Mouse (Mus musculus): ENCODE measurements at regions not wholly inside any gene's neighbourhood (a gene's known extent, or its start where the extent isn't known, plus 50 kb on each side); places are given as distances from the start of the nearest gene placed in this dataset.
"Not testable (repeated sequence)": the region's sequence is repeated elsewhere in the genome, so short reads cannot be mapped to it uniquely, and the experiment has no call there.

DNA sequence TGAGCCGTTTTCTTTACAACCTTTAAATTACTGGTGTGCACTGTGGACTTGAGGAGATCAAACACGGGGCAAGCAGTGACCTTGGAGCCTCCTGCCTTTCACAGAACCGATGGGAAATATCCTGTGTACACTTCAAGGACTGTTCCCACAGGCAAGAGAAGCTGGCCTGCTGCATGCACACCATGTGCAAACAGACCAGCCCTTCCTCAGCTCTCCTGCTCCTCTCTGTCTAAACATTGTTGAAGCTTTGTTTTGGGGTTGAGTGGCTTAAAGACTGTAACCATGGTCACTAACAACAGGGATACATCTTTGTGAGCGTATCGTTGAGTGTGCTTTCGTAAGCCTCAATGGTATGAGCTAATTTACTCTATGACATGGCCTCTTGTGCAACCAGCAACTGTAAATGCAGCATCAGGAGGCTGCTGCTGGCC, 50.2 kb upstream of the Agps start:
- no peak for DNase-seq (ENCODE audit: low read depth, low spot score)

DNA sequence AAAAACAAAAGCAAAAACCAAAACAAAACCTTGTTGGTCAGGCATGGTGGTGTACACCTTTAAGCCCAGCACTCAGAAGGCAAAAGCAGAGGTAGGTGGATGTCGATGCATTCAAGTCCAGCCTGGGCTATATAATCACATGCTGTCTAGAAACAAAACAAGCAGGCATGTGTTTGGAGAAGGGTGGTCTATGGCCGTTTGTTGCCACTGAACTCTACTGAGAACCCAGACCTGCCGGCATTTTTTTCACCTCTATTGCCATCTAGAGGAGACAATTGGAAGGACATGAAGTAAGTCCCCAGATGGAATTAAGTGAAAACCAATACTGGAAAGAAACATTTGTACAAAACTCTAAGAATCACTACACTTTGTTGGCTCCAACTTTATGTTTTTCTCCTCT, 50.9 kb upstream of the Agps start:
- peak; percentile 49 for DNase-seq (ENCODE audit: low read depth, low spot score)

DNA sequence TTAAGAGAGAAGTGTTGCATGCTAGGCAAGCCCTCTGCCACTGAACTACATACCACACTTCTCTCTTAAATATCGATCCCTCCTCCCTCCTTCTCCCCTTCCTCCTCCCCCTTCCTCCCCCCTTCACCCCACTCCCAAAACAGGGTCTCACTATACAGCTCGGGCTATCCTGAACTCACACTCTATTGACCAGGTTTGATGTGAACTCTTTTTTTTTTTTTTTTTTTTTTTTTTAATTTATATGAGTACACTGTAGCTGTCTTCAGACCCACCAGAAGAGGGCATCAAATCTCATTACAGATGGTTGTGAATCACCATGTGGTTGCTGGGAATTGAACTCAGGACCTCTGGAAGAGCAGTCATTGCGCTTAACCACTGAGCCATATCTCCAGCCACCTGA, 53.3 kb upstream of the Agps start:
- not testable (repeated sequence) for DNase-seq (ENCODE audit: low read depth, low spot score)

DNA sequence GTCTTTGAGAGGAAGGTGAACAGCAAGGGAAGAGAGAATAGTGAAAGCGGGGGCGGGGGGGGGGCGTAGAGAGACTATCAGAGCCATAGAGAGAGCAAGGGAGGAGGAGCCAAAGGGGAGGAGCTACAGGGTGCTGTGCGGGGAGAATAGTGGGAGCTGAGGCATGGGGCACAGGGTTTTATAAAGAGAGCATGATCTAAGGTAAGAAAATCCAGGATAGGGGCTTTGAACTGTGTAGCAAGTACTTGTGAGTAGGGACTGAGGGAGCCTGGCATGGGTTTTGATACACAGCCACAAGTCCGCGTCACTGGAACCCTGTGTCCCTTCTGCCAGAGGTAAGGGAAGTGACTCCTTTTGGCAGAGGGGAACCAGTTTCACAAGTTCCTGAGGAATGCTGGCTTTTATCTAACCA, 54.9 kb upstream of the Agps start:
- DNase-seq (ENCODE audit: low read depth, low spot score) = no peak

DNA sequence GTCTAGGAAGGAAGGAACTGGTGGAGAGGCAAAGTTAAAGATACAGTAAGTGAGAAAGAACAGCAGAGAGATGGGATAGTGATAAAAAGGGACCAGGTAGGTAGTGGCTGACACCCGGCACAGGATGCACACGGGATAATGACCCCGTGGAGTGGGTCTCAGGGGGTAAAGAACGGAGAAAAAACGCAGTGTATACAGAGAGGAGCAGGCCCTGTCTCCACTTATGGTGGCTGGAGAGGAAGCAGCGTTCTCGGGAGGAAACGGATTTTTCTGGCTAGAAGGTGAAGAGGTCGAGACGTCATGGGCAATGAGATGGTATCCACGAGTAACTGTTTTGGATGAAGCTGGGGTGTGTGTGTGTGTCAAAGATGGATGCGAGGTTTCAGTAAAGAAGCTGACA, 55.4 kb upstream of the Agps start:
- no peak for DNase-seq (ENCODE audit: low read depth, low spot score)

DNA sequence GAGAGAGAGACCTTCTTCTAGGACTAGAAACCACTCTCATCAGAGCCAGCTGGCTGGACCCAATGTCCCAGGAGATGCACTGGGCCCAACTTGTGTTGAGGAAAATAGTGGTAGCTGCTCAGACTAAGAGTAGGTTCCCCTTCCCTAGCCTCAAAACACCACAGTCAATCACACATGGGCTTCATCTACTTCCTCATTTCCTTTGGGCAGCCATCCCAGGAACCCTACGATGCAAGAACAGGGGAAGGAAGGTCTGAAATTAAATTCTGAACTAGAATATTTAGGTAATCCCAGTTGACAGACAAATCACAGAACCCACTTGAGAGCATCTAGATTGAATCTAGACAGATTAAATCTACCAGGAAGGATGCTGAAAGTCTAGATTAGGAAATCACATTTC, 56.8 kb upstream of the Agps start:
- DNase-seq (ENCODE audit: low read depth, low spot score) = no peak

DNA sequence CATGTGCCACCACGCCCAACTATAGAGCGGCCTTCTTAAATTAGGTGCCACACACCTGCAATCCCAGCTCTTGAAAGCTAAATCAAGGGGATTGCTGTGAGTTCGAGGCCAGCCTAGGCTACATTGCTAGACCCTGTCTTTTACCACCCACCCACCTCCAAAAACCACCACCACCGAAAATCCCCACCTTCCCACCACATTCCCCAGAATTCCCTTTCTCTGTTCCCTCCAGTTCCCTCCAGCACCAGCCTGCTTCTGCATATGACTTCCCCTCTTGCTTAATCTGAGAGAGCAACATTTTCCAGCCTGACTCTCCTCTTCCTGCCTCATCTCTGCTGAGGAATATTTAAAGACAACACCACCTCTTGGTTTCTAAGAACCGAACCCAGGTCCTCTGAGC, 58.5 kb upstream of the Agps start:
- DNase-seq (ENCODE audit: low read depth, low spot score) = no peak

DNA sequence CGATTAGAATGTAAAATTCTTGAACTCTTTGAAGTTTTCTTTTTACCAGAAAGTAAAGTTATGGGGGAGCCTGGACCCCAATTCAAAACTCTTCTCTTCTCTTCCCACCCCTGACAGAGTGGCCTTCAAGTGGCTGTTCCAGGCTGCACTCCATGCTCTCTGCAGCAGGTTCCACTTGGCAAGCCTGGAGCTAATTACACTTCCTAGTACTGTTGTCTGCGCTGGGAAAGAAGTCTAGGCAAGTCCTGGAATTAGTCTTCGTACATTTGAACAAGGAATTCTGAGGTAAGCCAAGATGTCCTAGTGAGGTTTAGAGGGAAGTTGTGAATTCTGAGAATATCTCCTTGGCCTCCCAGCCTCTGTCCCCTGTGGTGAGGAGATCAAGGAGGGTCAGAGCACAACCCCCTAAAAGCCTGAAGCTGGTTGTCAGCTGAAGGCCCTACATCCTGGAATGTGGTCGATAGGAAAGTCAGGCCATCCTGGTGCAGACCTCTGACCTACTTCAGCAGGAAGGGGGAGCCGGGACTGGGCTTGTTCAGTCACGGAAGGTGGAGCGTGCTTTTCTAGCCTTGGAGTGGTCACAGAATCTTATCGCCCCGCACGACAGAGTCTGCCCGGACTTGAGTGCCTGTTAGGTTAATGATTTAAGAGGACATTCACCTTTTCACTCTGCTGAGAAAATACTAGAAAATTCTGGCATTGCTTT, 59.6 kb upstream of the Agps start:
- DNase-seq (ENCODE audit: low read depth, low spot score) = no peak

DNA sequence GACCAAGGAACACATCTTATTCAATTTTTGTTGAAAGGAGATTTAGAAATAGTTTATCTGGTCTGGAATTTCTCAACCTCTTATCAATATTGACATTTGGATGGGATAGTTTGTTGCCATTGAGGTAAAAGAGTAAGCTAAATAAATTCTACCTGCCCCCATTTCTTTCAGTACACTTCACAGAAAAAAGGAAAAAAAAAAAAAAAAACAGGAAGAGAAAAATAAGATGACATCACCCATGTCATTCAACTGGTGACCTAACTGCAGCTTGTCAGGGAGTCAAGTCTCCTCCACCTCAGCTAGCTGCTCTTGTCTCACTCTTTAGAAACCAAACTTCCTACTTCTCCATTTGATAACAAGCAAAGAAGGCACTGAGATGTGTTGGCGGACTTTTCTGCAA, 61.3 kb upstream of the Agps start:
- DNase-seq (ENCODE audit: low read depth, low spot score) = no peak

DNA sequence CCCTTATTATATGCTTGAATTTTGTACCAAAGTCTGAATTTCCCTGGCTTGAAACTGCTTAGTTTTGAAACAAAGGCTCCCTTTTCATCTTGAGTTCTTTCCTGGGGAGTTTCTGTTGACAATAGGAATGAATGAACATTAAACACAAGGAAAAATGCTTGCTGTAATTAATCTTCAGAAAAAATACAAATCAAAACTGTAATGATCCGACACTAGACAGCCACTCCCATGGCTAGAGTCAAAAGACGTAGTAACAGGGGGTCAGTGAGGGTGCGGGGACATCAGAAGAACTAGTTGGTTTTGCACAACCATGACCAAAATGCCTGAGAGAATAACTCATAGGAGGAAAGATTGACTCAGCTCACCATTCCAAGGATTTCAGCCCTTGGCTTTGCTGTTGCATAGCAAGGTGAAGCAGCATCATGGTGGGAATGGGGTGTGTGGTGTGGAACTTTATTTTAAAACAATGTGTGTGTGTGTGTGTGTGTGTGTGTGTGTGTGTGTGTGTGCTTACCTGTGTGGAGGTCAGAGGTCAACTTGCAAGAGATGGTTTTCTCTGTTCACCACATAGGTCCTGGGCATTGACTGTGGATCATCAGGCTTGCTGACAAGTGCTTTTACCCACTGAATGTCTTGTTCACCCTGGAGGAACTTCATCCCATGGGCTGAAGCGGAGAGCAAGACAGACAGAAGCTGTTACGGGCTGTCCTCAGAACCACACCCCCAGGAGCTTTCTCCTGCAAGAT, 63.2 kb upstream of the Agps start:
- no peak for DNase-seq (ENCODE audit: low read depth, low spot score)

DNA sequence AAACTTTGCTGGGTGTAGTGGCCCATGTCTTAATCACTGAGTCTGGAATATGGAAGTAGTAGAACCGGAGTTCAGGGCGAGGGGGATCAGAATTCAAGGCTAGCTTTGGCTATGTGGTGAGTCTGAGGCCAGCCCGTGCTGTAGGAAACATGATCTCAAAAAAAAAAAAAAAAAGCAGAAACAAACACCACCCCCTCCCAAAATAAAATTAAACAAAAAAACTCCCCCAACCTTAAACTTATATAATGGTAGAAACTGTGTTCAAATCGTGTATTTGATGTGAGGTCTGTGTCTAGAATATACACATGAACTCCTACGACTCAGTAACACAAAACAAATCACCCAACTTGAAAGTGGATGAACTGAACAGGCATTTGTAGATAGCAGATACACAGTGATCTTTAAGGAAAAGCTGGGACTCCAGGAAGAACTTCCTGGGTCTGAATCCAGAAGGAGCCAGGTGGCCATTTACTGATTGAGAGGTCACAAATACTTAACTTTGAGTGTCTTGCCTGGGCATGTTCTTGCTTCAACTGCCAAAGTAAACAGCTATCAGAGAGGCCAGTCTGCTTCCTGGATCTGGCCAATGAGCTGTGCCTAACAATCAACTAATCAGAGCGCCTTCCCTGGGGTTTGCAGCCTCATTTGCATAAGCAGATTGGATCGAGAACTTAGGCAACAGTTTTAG, 63.6 kb upstream of the Nfe2l2 start:
- DNase-seq (ENCODE audit: low read depth, low spot score) = no peak

DNA sequence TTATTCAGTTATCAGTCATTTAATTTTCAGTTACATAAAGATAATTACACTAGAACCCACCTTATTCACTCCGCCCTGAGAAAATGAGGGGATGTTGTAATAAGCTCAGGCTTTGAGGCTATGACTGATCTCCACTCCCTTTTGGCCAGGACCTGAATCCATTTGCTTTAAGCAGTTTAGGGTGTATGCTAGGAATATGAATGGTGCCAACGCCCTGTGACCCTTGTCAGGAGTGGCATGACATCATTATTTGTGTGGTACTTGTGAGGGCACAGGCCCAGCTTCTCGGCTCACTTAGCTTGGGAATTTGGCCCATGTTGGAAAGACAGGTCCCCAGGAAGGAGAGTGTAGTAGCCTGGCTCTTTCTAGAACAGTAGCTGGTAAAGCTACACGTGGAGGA, 61.0 kb upstream of the Nfe2l2 start:
- no peak for DNase-seq (ENCODE audit: low read depth, low spot score)

DNA sequence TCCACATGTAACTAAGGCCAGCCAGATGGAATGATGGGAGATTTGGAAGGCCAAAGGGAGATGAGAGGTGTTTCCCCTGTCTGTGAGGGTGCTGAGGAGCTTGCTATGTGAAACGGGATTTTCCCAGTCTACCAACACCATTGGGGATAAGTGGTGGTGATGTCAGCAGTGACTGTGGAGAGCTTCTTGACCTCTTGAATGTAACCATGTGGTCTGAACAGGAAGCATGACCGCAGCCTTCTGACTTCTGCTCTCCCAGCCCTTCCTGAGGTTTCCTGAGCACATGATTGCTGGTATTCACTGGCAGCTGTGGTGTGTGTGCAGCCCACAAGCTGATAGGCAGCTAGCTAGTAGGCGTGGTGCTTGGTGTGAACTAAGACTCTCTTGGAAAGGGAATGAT, 58.8 kb upstream of the Nfe2l2 start:
- no peak for DNase-seq (ENCODE audit: low read depth, low spot score)

DNA sequence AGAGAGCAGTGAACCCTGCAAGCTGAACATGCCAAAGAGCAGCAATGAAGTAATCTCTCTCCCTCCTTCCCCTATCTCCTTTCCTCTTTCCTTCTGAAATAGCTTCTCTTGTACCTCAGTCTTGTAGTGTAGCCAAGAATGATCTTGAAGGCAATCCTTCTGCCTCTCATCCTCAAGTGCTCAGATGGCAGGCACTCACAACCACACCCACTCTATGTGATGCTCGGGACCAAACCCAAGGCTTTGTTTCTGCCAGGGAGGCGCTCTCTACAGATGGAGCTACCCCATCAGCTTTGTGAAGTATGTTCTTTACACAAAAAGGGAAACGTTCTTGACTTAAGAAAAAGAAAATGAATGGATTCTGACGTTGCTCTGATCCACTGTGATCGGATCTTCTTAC, 57.6 kb upstream of the Nfe2l2 start:
- DNase-seq (ENCODE audit: low read depth, low spot score) = no peak

DNA sequence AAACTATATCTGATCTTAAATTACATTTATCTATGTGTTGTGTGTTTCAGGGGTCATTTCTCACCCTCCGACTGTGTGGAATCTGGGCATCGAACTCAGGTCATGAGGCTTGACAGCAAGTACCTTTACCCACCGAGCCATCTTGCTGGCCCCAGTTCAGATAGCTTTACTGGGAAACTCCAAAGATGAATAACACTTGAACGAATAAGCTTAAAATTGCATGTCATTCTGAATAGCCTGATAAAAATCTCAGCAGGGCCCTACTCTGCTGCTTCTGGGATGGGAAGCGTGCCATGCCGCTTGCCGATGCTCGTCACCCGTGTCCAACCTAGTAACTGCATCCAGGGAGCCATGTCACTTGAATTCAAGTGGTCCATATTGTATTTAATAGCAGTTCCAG, 57.2 kb upstream of the Nfe2l2 start:
- no peak for DNase-seq (ENCODE audit: low read depth, low spot score)

DNA sequence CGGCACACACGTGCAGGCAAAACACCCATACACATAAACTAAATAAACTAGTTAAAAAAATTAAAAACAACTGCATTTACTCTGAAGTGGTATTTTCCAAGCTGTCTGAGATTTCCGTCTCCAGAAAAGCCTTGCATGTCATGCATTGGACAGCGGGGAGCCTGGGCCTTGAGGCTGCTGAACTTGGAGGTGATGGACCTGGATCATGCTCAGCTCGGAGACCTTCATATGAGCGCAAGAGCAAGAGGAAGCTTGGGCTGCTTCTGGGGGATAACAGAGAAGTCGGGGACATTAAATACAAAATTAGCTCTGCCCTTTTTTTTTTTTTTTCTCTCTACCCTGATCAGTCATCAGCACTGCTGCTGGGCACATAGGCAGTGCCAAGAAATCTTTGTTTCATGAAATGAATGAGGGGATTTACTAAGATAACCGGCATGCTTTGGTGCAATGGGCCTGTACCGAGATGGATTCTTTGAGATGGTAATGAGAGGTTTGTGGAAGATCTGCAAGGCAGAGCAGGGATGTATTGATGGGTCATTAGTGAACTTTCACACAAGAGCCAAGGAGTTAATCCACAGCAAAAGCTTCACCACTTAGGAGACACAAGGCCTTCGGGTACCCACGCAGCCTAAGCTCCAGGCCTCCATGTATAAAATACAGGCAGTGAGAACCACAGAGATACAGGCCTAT, 54.9 kb upstream of the Nfe2l2 start:
- DNase-seq (ENCODE audit: low read depth, low spot score) = no peak

DNA sequence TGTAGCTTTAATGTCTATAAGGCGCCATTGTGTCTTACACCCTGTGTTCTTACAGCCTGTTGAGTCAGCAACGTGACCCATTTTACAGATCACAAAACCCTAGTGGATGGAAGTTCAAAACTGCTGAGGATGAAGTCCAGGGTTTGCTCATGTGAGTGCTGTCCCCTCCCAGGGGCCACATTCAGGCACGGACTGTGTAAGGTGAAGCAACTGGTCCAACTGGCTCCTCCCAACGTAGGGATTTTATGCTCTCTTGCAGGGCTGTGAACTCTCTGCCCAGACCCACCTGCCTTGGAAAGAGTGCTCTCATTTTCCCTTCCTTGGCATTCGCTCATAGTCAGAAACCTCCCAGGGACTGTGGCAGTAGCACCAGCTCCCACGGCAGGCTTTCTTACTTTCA, 53.8 kb upstream of the Nfe2l2 start:
- DNase-seq (ENCODE audit: low read depth, low spot score) = no peak

DNA sequence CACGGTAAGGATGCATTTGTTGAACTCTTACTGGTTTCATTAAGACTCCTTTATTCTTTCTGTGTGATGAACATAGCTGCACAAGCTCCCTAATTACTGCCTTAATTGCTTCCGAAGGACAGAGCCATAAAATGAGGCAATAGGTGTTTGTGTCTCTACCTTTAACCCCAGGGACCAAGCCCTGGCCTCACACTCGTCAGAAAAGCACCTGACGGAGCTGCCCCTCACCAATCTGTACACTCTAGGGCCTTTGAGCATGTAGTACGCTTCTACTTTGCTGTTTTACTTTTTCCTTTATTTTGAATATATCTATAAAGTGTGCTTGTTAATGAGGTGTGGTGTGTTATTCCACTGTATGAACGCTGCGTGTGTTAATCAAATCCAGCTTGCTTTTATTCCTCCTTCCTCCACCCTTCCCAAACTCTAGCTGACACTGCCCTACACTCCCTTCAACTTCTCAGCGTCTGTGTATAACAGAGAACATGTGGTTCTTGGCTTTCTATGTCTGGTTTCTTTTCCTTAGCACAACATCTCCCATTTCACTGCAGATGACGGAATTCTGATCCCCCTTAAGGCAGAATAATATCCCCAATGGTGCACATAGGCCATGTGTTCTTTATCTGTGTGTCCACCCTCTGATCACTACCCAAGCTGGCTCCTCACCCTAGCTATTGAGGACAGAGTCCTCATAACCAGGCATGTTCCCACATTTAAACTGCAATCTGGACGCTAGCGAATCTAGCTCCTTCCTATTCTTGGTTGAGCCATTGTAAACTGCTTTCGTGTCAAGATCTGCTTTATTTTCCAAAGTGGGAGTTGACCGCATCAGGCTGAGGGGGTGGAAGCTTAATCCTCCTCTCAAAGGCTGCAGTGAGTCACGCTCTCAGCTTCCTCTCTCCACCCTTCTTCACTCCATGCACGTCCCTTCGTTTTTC, 52.5 kb upstream of the Nfe2l2 start:
- DNase-seq (ENCODE audit: low read depth, low spot score) = no peak

DNA sequence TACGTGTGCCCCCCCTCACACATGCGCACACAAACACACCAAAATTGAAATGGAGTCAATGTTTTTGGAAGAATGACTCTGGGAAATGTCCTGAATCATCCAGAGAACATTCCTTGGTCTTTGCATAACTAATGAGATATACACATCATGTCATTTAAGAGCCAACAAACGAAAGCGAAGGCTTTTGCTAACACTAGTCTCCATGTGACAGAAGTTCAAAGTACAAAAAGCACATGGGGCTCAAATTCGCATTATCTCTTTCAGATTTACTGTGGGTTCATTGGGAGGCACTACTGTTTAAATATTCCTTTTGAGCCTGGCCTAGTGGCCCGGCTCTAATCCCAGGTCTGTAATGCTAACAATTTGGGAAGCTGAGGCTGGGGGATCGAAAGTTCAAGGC, 50.2 kb upstream of the Nfe2l2 start:
- no peak for DNase-seq (ENCODE audit: low read depth, low spot score)
